Mouse (Mus musculus) gastrocnemius, postnatal 14 days (tissue): ENCODE measurements around the gene Fgf4. TPM values are rescaled to one million over a fixed set of nuclear protein-coding genes. Genes with fewer than 3 reads are reported as not detected.

Experiments used
- DNase-seq: peaks from one replicate; pipeline ENCODE4 v3.0.0; 2021; ENCODE audit warnings: mixed read lengths
- intact Hi-C: fragments of 180-260 bp; cut with DNase I; formaldehyde crosslinking; loops from one replicate; pipeline ENCODE4 v1.15.1; 2025; ENCODE audit warnings: low total_unique reads
- long read RNA-seq, 2 experiments: library from polyadenylated mRNA; stranded (forward); transcript quantifications; one replicate each; pipeline ENCODE4 v2.0.0; 2021
- total RNA-seq, 2 experiments: library from RNA; stranded (reverse); gene quantifications; 2 replicates each; pipeline ENCODE4 v1.2.3; 2021

The Fgf4 gene
- total RNA-seq: under 1 TPM in 1 of 2 experiments, not detected in 1; 0.21 TPM
- long read RNA-seq, experiment 1: 0 reads
- long read RNA-seq, experiment 2: 0 reads

DNA sequence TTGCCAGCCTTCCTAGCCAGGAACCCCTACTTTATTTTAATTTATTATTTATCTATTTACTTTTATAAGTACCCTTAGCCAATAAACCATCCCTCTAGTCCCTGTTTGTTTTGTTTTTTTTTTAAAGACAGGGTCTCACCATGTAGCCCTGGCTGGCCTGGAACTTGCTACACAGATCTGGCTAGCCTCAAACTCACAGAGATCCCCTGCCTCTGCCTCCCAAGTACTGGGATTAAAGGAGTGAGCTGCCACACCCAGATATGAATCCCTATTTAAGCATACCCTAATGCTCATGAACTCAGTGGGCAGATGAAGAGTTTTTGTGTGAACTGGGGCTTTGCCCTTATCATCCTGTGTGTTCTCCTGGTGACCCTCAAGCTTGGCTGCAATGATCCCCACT, at the start of gene Fgf4:
Fgf4 (plus strand) TSS at position 301 of the 400 bp plus-strand sequence.
- intact Hi-C loops: loop anchor here (2.0 kb wide), 1 partner anchor 48 kb away; no protein-coding TSS in a partner anchor
- DNase-seq: no peak

DNA sequence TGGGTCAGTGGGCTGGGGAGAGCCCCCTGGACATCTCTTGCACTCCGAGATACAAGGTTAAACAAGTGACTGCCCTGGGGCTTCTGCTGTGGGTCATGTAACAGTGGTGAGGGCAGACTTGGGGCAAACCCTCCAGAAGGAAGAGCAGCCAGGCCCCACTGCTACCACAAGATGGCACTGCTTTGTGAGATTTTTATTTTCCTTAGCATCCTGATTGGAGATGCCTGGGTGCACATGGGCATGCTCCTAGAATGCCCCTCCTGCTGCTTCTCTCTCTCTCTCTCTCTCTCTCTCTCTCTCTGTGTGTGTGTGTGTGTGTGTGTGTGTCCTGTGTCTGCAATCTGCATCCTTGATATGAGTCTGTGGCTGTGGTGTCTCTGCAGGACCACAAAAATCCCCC, 48.7 kb upstream of the Fgf4 start:
- DNase-seq: no peak
- intact Hi-C loops: loop anchor here (5.0 kb wide), 1 partner anchor 94 kb away; no protein-coding TSS in a partner anchor

DNA sequence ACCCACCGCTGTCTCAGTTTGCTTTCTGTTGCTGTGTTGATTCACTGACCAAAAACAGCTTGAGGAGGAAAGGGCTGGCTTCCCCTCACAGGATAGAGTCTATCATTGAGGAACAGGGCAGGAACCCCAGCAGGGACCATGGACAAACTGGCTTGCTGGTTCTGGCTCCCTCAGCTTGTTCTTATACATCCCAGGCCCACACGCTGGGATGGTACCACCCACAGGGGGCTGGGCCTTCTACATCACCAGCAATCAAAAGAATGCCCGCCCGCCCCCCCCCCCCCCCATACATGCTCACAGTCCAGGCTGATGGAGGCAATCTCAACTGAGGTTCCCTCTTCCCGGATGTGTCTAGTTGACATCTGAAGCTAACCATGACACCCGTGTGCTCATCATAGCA, 40.1 kb upstream of the Fgf4 start:
- intact Hi-C loops: no loop called here
- DNase-seq: no peak

DNA sequence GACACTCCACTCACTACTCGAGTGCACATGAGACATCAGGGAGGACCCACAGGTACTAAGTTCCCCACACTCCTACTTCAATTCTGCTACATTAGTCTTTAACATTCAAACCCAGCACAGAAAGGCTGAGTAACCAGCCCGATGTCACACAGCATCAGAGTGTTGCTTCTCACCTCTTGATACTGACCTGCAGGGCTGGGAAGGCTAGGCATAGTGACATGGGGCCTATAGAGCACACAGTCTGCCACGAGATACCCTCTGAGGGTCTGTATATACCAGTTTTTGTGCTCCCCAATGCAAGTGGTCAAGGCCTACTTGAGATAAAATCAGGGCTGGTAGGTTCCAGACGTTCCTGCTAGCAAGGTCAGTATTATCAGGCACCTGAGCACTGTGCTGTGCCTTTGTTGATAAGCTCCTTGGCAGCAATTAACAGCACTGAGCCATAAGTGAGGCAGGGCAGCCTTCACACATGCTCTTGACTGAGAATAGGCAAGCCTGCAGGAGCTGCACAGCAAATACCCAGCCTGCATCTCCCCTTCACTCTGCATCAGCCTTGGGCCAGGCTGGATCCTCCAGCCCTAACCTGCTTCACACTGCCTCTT, 39.1 kb upstream of the Fgf4 start:
- intact Hi-C loops: no loop called here
- DNase-seq: no peak

DNA sequence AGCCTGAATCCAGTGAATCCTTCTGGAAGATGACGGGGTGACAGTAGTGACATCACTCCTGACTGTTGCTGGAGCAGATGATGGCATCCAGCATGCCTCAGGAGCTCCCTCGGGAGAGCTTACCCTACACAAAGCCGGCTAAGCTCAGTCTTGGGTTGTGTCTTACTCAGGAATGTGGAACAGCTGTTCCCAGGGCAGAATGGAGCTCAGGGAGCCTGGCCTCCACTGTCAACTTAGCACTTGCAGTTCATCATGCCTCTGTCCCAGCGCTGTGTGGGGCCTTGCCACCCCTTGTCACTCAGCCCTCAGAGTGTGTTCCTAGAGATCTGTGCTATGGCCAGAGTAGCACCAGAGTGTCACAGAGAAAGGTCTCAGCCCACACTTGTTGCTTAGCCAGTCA, 35.6 kb upstream of the Fgf4 start:
- no peak for DNase-seq
- intact Hi-C loops: no loop called here

DNA sequence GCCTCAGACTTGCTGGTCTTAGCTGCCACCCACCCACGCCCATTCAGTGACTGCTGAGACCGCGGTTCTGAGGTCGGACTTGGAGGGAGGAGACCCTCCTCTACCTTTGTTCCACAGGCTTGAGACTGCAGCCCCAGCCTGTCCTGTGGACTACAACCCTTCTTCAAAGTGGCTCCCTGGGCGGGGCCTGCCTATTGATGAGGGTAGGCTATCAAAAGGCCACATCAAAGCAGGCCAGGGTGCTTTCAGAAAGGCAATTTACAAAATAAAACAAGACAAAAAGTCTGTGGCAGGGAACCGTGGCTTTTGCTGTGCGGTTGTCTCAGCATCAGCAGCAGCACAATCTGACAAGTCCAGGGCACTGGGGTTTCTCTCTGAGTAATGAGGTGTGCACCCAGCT, 25.3 kb upstream of the Fgf4 start:
- intact Hi-C loops: no loop called here
- DNase-seq: no peak

DNA sequence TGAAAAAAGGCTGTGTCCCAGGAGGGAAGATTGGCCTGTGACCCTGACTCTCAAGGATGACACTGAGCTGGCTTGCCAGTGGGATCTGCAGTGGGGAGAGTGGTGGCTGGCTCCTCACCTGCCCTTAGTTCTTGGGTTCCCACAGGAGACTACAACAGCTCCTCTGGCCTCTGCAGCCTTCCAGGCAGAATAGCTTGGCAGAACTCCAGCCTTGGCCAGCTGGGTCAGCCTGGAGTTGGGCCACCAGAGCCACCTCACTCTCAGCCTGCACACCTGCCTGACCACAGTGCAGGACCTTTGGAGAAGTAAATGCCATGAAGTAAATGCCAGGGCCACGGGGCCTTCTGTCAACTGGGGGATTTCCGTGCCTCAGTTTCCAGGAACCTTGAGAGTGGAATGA, 23.2 kb upstream of the Fgf4 start:
- no peak for DNase-seq
- intact Hi-C loops: no loop called here

DNA sequence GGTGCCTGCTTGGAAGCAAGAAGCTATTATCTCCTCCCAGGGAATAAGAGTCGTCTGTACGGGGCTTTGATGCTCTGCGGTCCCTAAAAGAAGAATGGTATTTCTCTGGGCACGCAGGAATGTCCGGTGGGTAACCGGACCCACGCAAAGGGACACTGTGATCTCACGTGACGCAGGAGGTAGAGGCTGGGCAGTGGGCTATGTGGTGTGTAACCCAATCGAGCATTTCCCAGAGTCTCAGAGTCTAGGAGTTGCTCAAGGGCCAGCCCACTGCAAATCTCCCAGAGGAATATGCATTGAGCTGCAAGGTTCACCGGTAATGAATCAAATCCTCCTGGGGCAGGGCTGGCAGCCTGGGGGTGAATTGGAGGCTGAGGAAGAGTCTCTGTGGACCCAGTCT, 18.8 kb upstream of the Fgf4 start:
- no peak for DNase-seq
- intact Hi-C loops: no loop called here

DNA sequence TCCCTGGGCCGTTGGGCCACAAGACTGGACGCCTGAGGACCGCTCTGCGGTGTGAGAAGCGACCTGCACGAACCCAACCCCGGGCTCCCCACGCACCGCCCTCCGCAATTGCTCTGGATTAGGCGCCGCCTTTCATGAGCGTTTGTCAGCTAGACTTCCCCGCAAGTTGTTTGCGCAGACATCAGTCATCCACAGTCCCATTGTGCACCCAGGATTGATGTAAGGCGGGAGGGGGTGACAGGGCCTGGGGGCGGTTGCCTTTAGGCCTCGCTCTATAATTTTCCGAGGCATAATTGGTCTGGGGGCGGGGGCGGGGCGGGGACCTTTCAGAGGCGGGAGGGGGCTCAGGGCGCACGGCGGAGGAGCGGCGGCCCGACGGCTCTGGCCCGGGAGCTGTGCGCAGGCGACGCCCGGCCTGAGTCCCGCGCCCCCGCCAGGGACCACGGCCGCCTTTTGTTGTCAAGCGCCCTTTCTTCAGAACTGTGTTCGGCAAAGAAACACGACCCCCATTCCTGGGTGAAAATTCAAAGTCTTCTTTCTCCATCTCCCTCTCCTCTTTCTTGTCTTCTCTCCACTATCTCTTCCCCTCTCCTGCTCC, 9.2 kb upstream of the Fgf4 start, which contains the start of gene Fgf3:
Fgf3 (plus strand) TSS at position 193 of the 598 bp plus-strand sequence.
- intact Hi-C loops: no loop called here

DNA sequence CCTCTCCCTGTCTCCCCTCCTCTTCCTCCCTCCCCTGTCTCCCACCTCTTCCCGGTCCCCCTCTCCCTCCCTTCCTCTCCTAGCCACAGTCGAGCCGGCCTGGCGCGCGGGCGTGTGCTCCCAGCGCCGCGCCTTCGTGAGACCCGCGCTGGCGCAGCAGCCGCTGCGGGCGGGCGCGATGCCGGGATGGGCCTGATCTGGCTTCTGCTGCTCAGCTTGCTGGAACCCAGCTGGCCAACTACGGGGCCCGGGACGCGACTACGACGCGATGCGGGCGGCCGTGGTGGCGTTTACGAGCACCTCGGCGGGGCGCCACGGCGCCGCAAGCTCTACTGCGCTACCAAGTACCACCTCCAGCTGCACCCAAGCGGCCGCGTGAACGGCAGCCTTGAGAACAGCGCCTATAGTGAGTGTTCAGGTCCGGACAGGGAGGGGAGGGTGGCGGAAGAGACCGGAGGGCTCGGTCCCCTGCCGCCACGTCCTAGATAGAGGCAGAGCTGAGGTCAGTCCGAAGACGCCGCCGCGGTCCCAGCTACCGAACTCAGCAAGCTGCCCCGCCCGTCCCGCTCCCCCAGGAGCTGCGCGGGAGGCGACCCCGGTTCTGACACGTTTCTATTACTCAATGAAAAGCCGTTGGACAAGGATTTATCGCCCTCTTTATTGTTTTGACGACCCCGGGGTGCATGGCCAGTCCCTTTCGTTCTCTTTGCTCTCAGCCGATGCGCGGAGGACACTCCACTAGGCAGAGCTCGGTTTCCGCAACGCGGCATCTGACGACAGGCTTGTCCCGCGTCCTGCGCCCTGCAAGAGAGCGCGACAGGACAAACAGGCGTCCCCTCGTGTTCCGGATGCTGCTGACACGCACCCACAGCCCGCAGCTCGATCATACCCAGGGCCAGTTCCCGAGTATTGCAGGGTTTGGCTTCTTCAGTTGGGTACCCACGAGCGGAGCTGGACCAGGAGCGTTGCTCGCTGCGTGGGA, 8.4 kb upstream of the Fgf4 start:
- intact Hi-C loops: no loop called here

More for the DNA sequence above, 9.2 kb upstream of the Fgf4 start, which contains the start of gene Fgf3:
- DNase-seq: no peak

DNA sequence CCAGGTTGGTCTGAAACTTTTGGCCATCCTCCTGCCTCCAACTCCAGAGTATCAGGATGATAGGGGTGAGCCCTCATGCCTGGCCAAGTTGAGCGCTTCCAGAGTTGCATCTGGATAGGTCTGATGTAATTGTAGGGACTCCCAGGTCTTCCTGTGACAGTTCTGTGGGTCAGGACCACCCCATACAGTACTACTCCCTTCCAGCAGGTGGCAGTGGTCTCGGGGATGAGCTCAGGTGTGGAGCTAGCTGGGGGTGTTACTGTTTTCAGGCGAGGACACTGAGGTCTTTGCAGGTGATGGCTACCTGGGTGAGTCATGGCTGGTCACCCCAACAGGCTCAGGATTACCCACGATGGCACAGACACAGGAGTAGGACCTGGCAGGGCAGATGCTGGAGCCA, 1.0 kb upstream of the Fgf4 start:
- DNase-seq: no peak
- intact Hi-C loops: loop anchor here (2.0 kb wide), 1 partner anchor 49 kb away; no protein-coding TSS in a partner anchor

More for the DNA sequence above, 8.4 kb upstream of the Fgf4 start:
- DNase-seq: no peak

DNA sequence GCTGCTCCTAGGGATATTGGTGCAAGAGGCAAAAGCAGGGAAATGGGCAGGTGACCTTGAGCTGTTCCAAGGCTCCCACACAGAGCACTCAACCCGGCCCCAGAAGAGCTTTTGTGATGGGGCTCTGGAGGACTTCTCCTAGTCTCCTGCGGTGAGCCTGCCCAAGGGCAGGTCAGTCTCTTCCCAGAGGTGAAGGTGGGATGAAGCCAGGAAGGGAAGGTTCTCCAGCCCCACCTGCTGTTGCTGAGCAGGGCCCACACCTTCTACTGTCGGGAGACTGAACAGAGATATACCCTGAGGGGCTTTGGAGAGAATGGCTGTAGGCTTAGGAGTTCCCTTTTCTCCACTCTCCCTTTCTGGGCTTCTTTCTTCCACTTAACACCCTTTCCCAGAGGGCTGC, 4.2 kb downstream of the Fgf4 start:
- intact Hi-C loops: no loop called here
- DNase-seq: no peak

DNA sequence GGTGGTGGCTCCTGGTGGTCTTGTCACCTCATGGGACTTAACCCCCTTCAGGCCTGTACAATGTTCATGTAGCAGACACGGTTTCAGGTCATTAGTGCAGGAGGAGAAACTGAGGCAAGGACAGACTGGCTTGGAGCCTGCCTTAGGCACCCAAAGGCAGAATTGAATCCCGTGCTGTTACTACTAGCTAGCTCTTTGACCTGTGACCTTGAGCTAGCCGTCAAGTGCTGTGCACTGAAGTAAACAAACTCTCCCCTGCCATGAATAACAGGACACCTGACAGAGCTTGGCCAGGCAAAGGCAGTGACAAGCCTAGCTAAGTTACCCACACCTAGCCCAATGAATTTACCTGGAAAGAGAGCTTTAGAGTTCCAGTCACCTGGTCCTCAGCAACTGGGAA, 7.8 kb downstream of the Fgf4 start:
- intact Hi-C loops: no loop called here
- no peak for DNase-seq

DNA sequence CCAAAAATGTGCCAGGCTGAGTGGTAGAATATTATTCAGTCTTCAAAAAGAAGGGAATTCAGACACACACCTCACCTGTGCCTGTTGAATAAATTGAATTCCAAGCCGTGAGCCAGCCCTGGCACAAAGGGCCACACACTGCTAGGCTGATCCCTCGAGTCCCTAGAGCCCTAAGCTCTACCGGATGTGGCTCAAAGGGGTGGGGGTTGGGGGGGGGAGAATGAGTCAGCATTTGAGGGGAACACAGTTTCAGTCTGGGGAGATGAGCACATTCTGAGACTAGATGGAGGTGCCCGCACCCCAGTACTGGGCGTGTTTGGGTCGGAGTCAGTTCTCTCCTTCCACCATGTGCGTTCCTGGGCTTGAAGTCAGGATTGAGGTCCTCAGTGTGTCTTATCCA, 10.0 kb downstream of the Fgf4 start:
- intact Hi-C loops: no loop called here
- no peak for DNase-seq

DNA sequence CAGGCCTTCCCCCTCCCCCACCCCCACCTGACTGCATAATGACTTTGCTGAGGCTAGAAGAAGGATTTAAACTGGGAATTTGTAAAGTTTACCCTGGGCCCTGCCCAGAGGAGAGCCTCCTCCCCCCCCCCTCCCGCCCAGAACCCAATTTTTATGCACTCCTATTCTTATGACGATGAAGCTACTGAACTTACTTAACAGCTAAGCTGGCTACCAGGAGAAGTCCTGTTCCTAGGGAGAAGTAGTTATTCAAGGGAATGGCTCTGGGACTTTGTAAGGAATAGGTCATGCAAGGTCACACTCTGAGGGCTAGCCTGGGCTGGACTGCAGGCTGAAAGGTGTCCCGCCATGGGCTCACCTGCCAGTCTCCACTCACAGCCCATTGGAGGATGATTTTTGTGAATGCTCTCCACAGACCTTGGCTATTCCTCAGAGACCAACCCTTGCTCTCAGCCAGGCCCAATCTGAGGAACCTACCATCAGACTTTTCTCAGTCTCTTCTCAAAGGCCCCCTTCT, 10.7 kb downstream of the Fgf4 start:
- intact Hi-C loops: no loop called here
- DNase-seq: no peak

DNA sequence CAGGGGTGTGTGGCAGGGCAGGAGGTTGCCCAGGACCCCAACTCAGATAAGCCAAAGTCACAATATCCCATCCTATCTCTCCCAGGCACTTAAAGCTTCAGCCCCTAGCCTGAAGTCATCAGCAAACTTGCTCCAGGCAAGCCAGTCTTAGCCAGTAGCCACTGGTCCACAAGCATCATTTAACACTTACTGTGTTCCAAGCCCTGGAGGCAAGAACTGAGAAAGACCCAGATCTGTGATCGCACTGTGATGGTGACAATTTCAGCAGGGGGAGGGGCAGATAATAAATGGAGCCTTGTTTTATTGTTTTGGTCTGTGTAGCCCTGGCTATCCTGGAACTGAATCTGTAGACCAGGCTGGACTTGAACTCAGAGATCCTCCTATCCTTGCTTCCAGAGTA, 11.5 kb downstream of the Fgf4 start:
- intact Hi-C loops: no loop called here

DNA sequence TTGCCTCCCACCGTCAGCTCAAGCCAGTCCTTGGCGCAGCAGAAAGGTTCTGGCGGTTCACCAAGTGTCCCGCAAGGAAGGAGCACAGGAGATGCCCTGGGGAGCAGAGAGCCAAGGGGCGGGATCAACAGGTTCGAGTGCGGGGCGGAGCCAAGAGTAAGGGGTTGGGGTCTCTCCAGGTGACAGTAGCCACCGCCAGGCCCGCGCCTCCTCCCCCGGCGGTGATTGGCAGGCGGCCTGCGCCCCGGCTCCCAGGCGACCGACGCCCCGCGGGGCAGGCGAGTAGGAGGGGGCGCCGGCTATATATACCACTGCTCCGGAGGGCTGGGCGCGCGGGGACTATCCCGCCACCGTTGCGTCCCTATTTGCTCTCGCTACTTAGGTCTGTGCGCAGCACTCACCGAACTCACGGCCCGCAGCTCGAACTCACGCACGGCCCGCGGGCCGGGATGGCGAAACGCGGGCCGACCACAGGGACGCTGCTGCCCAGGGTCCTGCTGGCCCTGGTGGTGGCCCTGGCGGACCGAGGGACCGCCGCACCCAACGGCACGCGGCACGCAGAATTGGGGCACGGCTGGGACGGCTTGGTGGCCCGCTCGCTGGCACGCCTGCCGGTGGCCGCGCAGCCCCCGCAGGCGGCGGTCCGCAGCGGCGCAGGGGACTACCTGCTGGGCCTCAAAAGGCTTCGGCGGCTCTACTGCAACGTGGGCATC, 14.0 kb downstream of the Fgf4 start:
- no peak for DNase-seq
- intact Hi-C loops: no loop called here

More for the DNA sequence above, 11.5 kb downstream of the Fgf4 start:
- DNase-seq: no peak

DNA sequence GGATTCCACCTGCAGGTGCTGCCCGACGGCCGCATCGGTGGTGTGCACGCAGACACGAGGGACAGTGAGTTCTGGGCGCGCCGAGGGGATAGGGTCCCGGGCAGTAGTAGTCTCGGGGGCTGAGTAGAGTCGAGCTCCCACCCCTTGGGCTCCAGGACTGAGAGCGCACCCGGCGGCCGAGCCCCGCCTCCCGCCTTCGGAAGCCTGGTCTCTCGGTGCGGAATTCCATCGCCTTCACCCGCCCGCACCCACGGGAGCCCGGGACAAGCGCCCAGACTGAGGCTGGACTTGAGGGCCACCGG, 14.6 kb downstream of the Fgf4 start:
- no peak for DNase-seq
- intact Hi-C loops: no loop called here

DNA sequence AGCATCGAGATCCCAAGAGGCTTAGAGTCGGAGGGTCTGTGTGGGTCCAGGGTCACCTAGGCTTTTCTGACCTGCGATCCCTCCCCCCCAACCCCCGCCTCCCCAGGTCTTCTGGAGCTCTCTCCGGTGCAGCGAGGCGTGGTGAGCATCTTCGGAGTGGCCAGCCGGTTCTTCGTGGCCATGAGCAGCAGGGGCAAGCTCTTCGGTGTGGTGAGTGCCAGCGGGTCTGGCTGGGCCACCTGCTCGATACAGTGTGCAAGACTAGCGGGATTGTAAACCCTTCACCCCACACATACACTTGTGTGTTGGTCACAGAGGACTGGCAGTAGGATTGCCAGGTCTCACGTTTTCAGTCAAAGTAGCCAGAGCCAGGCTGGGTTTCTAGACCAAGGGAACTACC, 15.0 kb downstream of the Fgf4 start:
- no peak for DNase-seq
- intact Hi-C loops: no loop called here

DNA sequence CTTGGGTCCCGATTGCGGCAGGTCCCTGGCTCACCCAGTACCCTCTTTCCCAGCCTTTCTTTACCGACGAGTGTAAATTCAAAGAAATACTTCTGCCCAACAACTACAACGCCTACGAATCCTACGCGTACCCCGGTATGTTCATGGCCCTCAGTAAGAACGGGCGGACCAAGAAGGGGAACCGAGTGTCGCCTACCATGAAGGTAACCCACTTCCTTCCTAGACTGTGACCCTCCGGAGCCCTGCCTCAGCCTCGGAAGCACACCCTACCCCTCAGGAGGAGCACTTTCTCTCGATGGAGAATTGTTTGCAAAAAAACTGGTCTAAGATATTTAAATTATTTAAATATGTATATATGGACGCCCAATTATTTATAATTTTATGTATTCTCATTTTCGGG, 15.5 kb downstream of the Fgf4 start:
- intact Hi-C loops: no loop called here
- DNase-seq: no peak
